Mouse (Mus musculus): Measurements from ENCODE around the gene Cdca3. TPM values are rescaled to one million over a fixed set of nuclear protein-coding genes. Genes with fewer than 3 reads are reported as not detected.

Gene Cdca3
- polyA plus RNA-seq, 1 experiment: 148 TPM

DNA sequence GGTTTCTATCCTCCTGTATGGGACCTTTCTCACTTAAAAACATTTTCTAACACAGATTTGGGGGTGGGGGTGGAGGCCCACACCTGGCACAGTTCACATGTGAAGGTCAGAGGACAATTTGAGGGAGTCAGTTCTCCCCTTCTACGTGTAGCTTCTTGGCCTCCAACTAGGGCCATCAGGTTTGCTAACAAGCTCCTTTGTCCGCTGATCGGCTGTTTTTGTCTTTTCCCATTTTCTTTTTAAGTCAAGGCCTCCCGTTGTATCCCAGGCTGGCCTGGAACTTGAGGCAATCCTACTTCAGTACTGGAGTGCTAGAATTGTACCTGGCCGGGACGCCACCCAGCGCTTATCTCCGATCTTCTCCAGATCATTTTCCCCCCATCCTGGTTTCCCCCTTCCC is 2.3 kb downstream of the Cdca3 start:
- 95% methylated on average over 8 of the region's 8 CpGs for WGBS
- no peak for TF ChIP-seq CTCF (IDR thresholded peaks at IDR 0.05; ENCODE audit: control insufficient read depth, insufficient read depth, low read length)
- no peak for TF ChIP-seq POLR2A (IDR thresholded peaks at IDR 0.05; ENCODE audit: borderline replicate concordance, control insufficient read depth, low read depth, low read length)
- no peak overlapping the region for H3K4me3 ChIP-seq (replicated peaks; ENCODE audit: control insufficient read depth, low read depth, low read length)
- H3K27ac ChIP-seq (ENCODE audit: control insufficient read depth, insufficient read depth, low read depth, low read length, poor library complexity): no peak overlapping the region
- no peaks in the 10 kb centered on the region; the same call in 1 of the 2 replicates for H3K4me1 ChIP-seq (ENCODE audit: control insufficient read depth, insufficient read depth, low read length)

DNA sequence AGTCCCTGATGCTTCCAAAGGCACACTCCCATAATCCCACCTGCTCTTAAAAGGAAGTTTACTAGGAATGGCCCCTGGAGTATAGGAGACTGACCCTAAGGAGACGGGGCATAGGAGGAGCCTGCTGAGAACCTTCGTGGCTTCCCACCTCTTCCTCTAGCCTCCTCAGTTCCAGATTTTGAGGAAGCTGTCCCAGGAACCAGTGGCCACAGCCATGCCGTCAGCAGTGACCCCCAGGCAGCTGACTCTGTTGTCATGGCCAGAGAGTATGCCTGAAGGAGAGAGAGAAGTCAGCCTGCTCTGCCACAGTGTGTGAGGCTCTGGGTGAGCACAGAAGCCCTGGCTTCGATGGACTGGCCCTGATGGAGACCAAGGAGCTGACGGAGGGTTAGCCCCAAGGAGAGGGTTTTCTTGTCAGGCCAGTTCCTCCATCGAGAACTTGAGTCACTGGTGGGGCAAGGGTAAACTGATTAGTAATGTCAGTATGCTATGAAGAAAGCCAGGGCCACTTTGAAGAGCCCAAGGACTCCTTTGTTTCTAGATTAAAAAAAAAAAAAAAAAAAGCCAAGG is 5.2 kb downstream of the Cdca3 start:
- no peak for TF ChIP-seq POLR2A (IDR thresholded peaks at IDR 0.05; ENCODE audit: borderline replicate concordance, control insufficient read depth, low read depth, low read length)
- TF ChIP-seq CTCF (IDR thresholded peaks at IDR 0.05; ENCODE audit: control insufficient read depth, insufficient read depth, low read length): no peak
- WGBS: 58% methylated on average over 6 of the region's 6 CpGs
- Histone ChIP-seq H3K4me1 (ENCODE audit: control insufficient read depth, insufficient read depth, low read length) (no peaks in the 10 kb centered on the region), H3K4me3 (replicated peaks; ENCODE audit: control insufficient read depth, low read depth, low read length) (no peak overlapping the region), H3K27ac (ENCODE audit: control insufficient read depth, insufficient read depth, low read depth, low read length, poor library complexity) (no peak overlapping the region)

DNA sequence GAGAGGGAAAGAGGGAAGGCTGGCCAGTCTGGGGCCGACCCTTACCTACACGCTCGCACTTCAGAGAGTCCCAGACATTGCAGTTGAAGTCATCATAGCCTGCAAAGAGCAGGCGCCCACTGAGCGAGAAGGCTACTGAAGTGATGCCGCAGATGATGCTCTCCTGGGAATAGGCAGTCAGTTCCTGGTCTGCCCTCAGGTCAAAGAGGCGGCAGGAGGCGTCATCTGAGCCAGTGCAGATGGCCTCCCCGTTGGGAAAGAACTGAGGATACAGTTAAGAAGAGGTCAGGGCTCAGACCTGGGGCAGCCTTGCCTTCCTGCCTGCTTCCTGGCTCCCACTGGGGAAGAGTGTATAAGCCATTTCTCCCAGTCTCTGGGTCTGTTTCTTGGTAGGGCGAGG is 6.2 kb downstream of the Cdca3 start:
- Histone ChIP-seq H3K27ac (ENCODE audit: control insufficient read depth, insufficient read depth, low read depth, low read length, poor library complexity) (no peak overlapping the region), H3K4me1 (ENCODE audit: control insufficient read depth, insufficient read depth, low read length) (no peaks in the 10 kb centered on the region; the same call in 1 of the 2 replicates), H3K4me3 (replicated peaks; ENCODE audit: control insufficient read depth, low read depth, low read length) (no peak overlapping the region)
- no peak for TF ChIP-seq CTCF (IDR thresholded peaks at IDR 0.05; ENCODE audit: control insufficient read depth, insufficient read depth, low read length)
- no peak for TF ChIP-seq POLR2A (IDR thresholded peaks at IDR 0.05; ENCODE audit: borderline replicate concordance, control insufficient read depth, low read depth, low read length)
- 93% methylated on average over 10 of the region's 10 CpGs for WGBS

GRCm38 (mm10) chr6:124836411-124836810 is 7.1 kb downstream of the Cdca3 start:
- no peak overlapping the region for H3K27ac ChIP-seq (ENCODE audit: control insufficient read depth, insufficient read depth, low read depth, low read length, poor library complexity)
- no peaks in the 10 kb centered on the region; the same call in 1 of the 2 replicates for H3K4me1 ChIP-seq (ENCODE audit: control insufficient read depth, insufficient read depth, low read length)
- WGBS: 74% methylated on average over 7 of the region's 7 CpGs
- TF ChIP-seq POLR2A (IDR thresholded peaks at IDR 0.05; ENCODE audit: borderline replicate concordance, control insufficient read depth, low read depth, low read length): no peak
- no peak for TF ChIP-seq CTCF (IDR thresholded peaks at IDR 0.05; ENCODE audit: control insufficient read depth, insufficient read depth, low read length)
- no peak overlapping the region for H3K4me3 ChIP-seq (replicated peaks; ENCODE audit: control insufficient read depth, low read depth, low read length)

DNA sequence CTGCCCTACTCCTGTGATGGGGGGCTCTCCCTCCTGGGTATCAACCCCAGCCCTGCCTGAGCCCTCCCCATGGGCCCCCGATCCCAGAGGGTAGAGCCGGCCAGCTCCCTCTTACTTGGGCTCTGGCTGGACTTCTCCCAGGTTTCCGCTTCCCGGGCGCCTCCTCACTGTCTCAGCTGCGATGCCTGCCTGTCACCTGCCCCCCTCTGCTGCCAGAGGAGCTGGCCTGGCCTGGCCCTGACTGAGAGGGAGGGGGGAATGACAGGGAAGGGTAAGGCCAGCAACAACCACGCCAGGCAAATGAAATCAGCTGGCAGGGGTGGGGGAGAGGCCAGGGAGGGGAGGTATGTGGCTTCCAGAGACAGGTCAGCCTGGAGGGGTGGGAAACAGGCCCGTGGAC is 10.5 kb downstream of the Cdca3 start:
- H3K27ac ChIP-seq (ENCODE audit: control insufficient read depth, insufficient read depth, low read depth, low read length, poor library complexity): no peak overlapping the region
- no peaks in the 10 kb centered on the region; the same call in 1 of the 2 replicates for H3K4me1 ChIP-seq (ENCODE audit: control insufficient read depth, insufficient read depth, low read length)
- WGBS: 40% methylated on average over 8 of the region's 8 CpGs
- TF ChIP-seq CTCF (IDR thresholded peaks at IDR 0.05; ENCODE audit: control insufficient read depth, insufficient read depth, low read length): no peak
- TF ChIP-seq POLR2A (IDR thresholded peaks at IDR 0.05; ENCODE audit: borderline replicate concordance, control insufficient read depth, low read depth, low read length): no peak
- H3K4me3 ChIP-seq (replicated peaks; ENCODE audit: control insufficient read depth, low read depth, low read length): no peak overlapping the region

- no peak within 1 kb of the TSS for H3K27ac ChIP-seq (ENCODE audit: control insufficient read depth, insufficient read depth, low read depth, low read length, poor library complexity)
- H3K4me3 ChIP-seq (replicated peaks; ENCODE audit: control insufficient read depth, low read depth, low read length): no peak within 1 kb of the TSS
- TF ChIP-seq CTCF (IDR thresholded peaks at IDR 0.05; ENCODE audit: control insufficient read depth, insufficient read depth, low read length): no peak
- TF ChIP-seq POLR2A (IDR thresholded peaks at IDR 0.05; ENCODE audit: borderline replicate concordance, control insufficient read depth, low read depth, low read length): no peak
- WGBS: 39% methylated on average over 15 of the region's 15 CpGs
- H3K4me1 ChIP-seq (ENCODE audit: control insufficient read depth, insufficient read depth, low read length): no peaks in the 10 kb centered on the region; the same call in 1 of the 2 replicates
Measured at GRCm38 (mm10) chr6:124840241-124841167, 11.2 kb downstream of the Cdca3 start, which contains the start of gene Gnb3. TSS of gene Gnb3 (minus strand) at chr6:124840275.

DNA sequence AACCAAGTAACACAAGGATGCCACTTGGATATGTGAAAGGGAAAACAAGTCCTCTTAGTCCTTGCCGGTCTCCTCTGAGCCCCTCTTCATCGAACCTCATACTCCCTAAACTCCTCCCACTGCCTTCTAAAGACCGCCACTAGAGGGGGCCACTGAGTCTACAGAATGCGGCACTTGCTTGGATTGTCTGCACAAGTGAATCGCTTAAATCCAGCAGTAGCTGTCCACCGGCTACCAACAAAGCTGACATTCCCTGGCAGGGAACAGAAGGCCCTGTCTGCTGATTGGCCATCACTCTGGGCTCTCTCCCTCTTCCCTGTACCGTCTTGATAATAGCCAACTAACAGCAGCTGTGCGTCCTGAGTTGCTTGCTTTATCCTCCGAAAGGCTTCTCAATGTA is 18.0 kb downstream of the Cdca3 start:
- WGBS: 22% methylated on average over 9 of the region's 9 CpGs

GRCm38 (mm10) chr6:124850535-124850934 is 21.2 kb downstream of the Cdca3 start:
- H3K4me3 ChIP-seq (replicated peaks; ENCODE audit: control insufficient read depth, low read depth, low read length): no peak overlapping the region
- H3K27ac ChIP-seq (ENCODE audit: control insufficient read depth, insufficient read depth, low read depth, low read length, poor library complexity): no peak overlapping the region
- TF ChIP-seq CTCF (IDR thresholded peaks at IDR 0.05; ENCODE audit: control insufficient read depth, insufficient read depth, low read length): no peak
- TF ChIP-seq POLR2A (IDR thresholded peaks at IDR 0.05; ENCODE audit: borderline replicate concordance, control insufficient read depth, low read depth, low read length): no peak
- H3K4me1 ChIP-seq (ENCODE audit: control insufficient read depth, insufficient read depth, low read length): no peaks in the 10 kb centered on the region
- WGBS: 81% methylated on average over 8 of the region's 8 CpGs

More for the DNA sequence above, 18.0 kb downstream of the Cdca3 start:
- no peak overlapping the region for H3K4me3 ChIP-seq (replicated peaks; ENCODE audit: control insufficient read depth, low read depth, low read length)
- TF ChIP-seq CTCF (IDR thresholded peaks at IDR 0.05; ENCODE audit: control insufficient read depth, insufficient read depth, low read length): peak; percentile 85
- no peak for TF ChIP-seq POLR2A (IDR thresholded peaks at IDR 0.05; ENCODE audit: borderline replicate concordance, control insufficient read depth, low read depth, low read length)
- H3K27ac ChIP-seq (ENCODE audit: control insufficient read depth, insufficient read depth, low read depth, low read length, poor library complexity): no peak overlapping the region
- H3K4me1 ChIP-seq (ENCODE audit: control insufficient read depth, insufficient read depth, low read length): no peaks in the 10 kb centered on the region
